Mouse (Mus musculus) induced T-regulatory cell, adult 2 months (primary cell): ENCODE data around the gene Dctn2.
"Not testable (repeated sequence)": the region's sequence is repeated elsewhere in the genome, so short reads cannot be mapped to it uniquely, and the experiment has no call there.

ENCODE experiments used
- DNase-seq: peaks from one replicate; pipeline ENCODE4 v3.0.0-alpha.2; 2012; ENCODE audit warnings: low read depth

Dctn2 gene

GRCm38 (mm10) chr10:127312858-127313257, 46.7 kb downstream of the Dctn2 start:
- no peak for DNase-seq

- not testable (repeated sequence) for DNase-seq
These were observed 47.3 kb downstream of the Dctn2 start for GRCm38 (mm10) chr10:127313516-127313915.

GRCm38 (mm10) chr10:127314950-127315349, 48.8 kb downstream of the Dctn2 start:
- not testable (repeated sequence) for DNase-seq

GRCm38 (mm10) chr10:127317277-127317676, 51.1 kb downstream of the Dctn2 start:
- DNase-seq: no peak

GRCm38 (mm10) chr10:127318009-127318408, 51.8 kb downstream of the Dctn2 start:
- DNase-seq: no peak

- DNase-seq: no peak
These were observed 53.8 kb downstream of the Dctn2 start for GRCm38 (mm10) chr10:127319969-127320368.

GRCm38 (mm10) chr10:127321621-127322020, 55.5 kb downstream of the Dctn2 start, which contains the start of gene Arhgap9:
Arhgap9 (plus strand) TSS chr10:127321964.
- peak; percentile 74 for DNase-seq

- peak; percentile 67 for DNase-seq
These were observed 56.0 kb downstream of the Dctn2 start for GRCm38 (mm10) chr10:127322178-127322577.

- peak; percentile 57 for DNase-seq
These were observed 56.5 kb downstream of the Dctn2 start for GRCm38 (mm10) chr10:127322669-127323068.

GRCm38 (mm10) chr10:127323131-127323855, 57.1 kb downstream of the Dctn2 start:
- peak; percentile 73 for DNase-seq

- DNase-seq: peak; percentile 95
These were observed 58.3 kb downstream of the Dctn2 start for GRCm38 (mm10) chr10:127324495-127324894.

- peak; percentile 65 for DNase-seq
These were observed 59.4 kb downstream of the Dctn2 start for GRCm38 (mm10) chr10:127325454-127326016.

- DNase-seq: peak; percentile 72
These were observed 60.0 kb downstream of the Dctn2 start for GRCm38 (mm10) chr10:127326017-127326801.

GRCm38 (mm10) chr10:127326828-127327227, 60.7 kb downstream of the Dctn2 start:
- no peak for DNase-seq

- DNase-seq: no peak
These were observed 61.4 kb downstream of the Dctn2 start for GRCm38 (mm10) chr10:127327461-127328145.

GRCm38 (mm10) chr10:127330212-127330611, 64.0 kb downstream of the Dctn2 start:
- DNase-seq: no peak
